Mouse (Mus musculus) liver, postnatal 0 days (tissue): Measurements from ENCODE around the gene Rps6ka4. TPM values are rescaled to one million over a fixed set of nuclear protein-coding genes. Genes with fewer than 3 reads are reported as not detected.
A peak's percentile ranks its signal among the peaks of the same experiment; 100 is the strongest.

Experiments used
- ATAC-seq: fragments of 200-750 bp; cut with Nextera tagmentation; 2 replicates; pipeline ENCODE4 v1.8.0; 2017; ENCODE audit warnings: mild to moderate bottlenecking, moderate library complexity
- DNase-seq: peaks from one replicate; pipeline ENCODE4 v3.0.0-alpha.2; 2016
- H3K27ac ChIP-seq: fragments of 300-500 bp; sonication (generic); 2 replicates; pipeline ENCODE4 v1.5.1; 2014; ENCODE audit warnings: antibody characterized with exemption, moderate library complexity, mild to moderate bottlenecking, low read depth
- H3K27me3 ChIP-seq: fragments of 300-500 bp; sonication (generic); 2 replicates; pipeline ENCODE4 v1.6.1; 2014; ENCODE audit warnings: low read length, control low read depth, mixed read lengths; ENCODE audit not compliant: insufficient read depth
- H3K36me3 ChIP-seq: fragments of 300-500 bp; sonication (generic); replicated peaks from 2 replicates; pipeline ENCODE4 v1.6.1; 2014; ENCODE audit warnings: mild to moderate bottlenecking, control low read depth, low read length, moderate library complexity, mixed read lengths; ENCODE audit not compliant: insufficient read depth
- H3K4me1 ChIP-seq: fragments of 300-500 bp; sonication (generic); 2 replicates; pipeline ENCODE4 v1.6.1; 2014; ENCODE audit warnings: antibody characterized with exemption, mild to moderate bottlenecking, control low read depth; ENCODE audit not compliant: insufficient read depth
- H3K4me2 ChIP-seq: fragments of 300-500 bp; sonication (generic); 2 replicates; pipeline ENCODE4 v1.6.1; 2014; ENCODE audit warnings: low read depth, mild to moderate bottlenecking, low read length, moderate library complexity, mixed read lengths
- H3K4me3 ChIP-seq: fragments of 300-500 bp; sonication (generic); 2 replicates; pipeline ENCODE4 v1.5.1; 2014; ENCODE audit warnings: low read depth, low read length
- H3K9ac ChIP-seq: fragments of 300-500 bp; sonication (generic); replicated peaks from 2 replicates; pipeline ENCODE4 v1.6.1; 2014; ENCODE audit warnings: mild to moderate bottlenecking, moderate library complexity
- H3K9me3 ChIP-seq: fragments of 300-500 bp; sonication (generic); 2 replicates; pipeline ENCODE4 v1.6.1; 2016; ENCODE audit warnings: mild to moderate bottlenecking, control low read depth, low read length, mixed read lengths
- CTCF ChIP-seq: sonication (generic); IDR thresholded peaks from 2 replicates; pipeline ENCODE4 v1.5.1; 2016; ENCODE audit warnings: antibody characterized with exemption, low read depth
- EP300 ChIP-seq: IDR thresholded peaks from 2 replicates; pipeline ENCODE4 v1.6.1; 2016; ENCODE audit warnings: antibody characterized with exemption, low read depth, mild to moderate bottlenecking
- WGBS: fragments of 180-500 bp; shearing (Covaris S2); extraction: QIAGEN DNeasy Blood & Tissue Kit; methylation state at CpG from one replicate; pipeline ENCODE4 v1.1.7; 2014; ENCODE audit not compliant: insufficient replicate concordance; 5-methylcytosine and 5-hydroxymethylcytosine counted together
- polyA plus RNA-seq: library from polyadenylated mRNA; unstranded; fragments of >200 nt; fragmentation: Nextera tagmentation; extraction: Ambion mirVana; gene quantifications from 2 replicates; pipeline ENCODE4 v1.2.1, GENCODE M21; 2015

Gene Rps6ka4
- polyA plus RNA-seq, 1 experiment from 2014 or later: 5.2 TPM

DNA sequence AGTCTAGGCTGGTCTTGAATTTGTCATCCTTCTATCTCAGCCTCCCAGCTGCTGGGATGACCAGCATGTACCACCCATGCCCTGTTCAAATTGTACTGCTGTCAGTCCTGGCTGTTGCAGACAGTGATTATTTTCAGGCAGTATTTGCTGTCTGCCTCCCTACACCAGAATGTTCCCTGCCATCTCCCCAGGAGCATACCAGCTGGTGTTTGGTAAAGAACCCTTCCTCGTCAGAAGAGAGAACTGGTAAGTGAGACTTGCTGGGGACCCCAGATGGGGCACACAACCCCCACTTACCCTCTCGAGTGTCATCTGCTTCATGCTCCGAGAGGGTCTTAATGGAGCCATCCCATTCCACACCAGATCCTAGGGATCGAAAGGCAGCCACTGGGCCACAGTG is 5.6 kb upstream of the Rps6ka4 start:
- H3K36me3 ChIP-seq: no peaks in the 10 kb centered on the region
- DNase-seq: no peak
- H3K4me1 ChIP-seq: peaks cover 2% of the 10 kb centered on the region; the same call in 1 of the 2 replicates
- no peak overlapping the region for H3K4me2 ChIP-seq
- WGBS: 80% methylated on average over 4 of the region's 4 CpGs
- H3K4me3 ChIP-seq: no peak overlapping the region
- no peak overlapping the region for H3K9ac ChIP-seq
- ATAC-seq: no peak
- peaks cover 12% of the 10 kb centered on the region; the same call in 1 of the 2 replicates for H3K27me3 ChIP-seq
- H3K9me3 ChIP-seq: no peaks in the 10 kb centered on the region
- no peak overlapping the region for H3K27ac ChIP-seq
- no peak for TF ChIP-seq EP300
- TF ChIP-seq CTCF: no peak

DNA sequence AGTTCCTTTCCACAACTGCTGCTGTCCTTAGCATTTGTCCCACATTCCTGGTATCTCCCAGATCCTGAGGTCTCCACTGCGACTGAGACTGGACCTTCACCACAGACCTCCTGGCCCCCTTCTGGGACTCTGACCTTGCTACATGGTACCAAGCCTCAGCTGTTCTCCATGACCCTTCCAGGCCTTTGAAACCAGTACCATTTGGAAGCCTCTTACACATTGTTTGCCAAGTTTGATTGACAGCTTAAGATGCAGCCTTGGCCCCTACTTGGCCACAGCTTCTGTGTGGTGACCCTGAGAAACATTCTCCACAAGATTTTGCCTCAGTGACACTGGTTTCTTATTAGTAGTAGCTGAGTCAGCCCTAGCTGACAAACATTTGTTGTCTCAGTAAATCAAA is 1.9 kb upstream of the Rps6ka4 start:
- DNase-seq: no peak

DNA sequence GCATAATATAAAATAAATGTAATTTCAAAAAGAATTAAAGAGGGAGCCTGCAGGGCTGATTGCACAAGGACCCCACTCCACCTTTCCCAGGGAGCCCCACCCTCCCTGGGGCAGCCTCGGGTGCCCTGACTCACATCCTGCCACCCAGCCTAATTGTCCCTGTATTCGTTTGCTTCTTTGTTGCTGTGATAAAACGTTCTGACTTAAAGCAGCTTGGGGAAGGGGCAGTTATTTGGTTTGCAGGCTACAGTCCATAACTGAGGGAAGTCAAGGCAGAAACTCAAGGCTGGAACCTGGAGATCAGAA is 809 bp upstream of the Rps6ka4 start:
- H3K4me1 ChIP-seq: peaks cover 18% of the 10 kb centered on the region
- no peak overlapping the region for H3K27ac ChIP-seq
- H3K9me3 ChIP-seq: no peaks in the 10 kb centered on the region
- WGBS: 15% methylated on average over 3 of the region's 3 CpGs
- 0 out of 2 replicates have a peak, but pooled peaks cover 3% of the 10 kb centered on the region for H3K36me3 ChIP-seq
- peaks cover 4% of the 10 kb centered on the region; the same call in 1 of the 2 replicates for H3K27me3 ChIP-seq
- H3K9ac ChIP-seq: no peak overlapping the region
- H3K4me3 ChIP-seq: no peak overlapping the region
- DNase-seq (no peak), ATAC-seq (no peak)
- TF ChIP-seq EP300 (no peak), CTCF (no peak)
- H3K4me2 ChIP-seq: no peak overlapping the region

More for the DNA sequence above, 1.9 kb upstream of the Rps6ka4 start:
- Histone ChIP-seq H3K36me3 (no peaks in the 10 kb centered on the region), H3K9ac (no peak overlapping the region), H3K27ac (no peak overlapping the region), H3K27me3 (peaks cover 9% of the 10 kb centered on the region; the same call in 1 of the 2 replicates), H3K4me2 (no peak overlapping the region), H3K4me3 (no peak overlapping the region), H3K9me3 (no peaks in the 10 kb centered on the region), H3K4me1 (peaks cover 18% of the 10 kb centered on the region)
- TF ChIP-seq CTCF (no peak), EP300 (no peak)
- no peak for ATAC-seq
- WGBS: 86% methylated on average over 1 of the region's 1 CpGs

DNA sequence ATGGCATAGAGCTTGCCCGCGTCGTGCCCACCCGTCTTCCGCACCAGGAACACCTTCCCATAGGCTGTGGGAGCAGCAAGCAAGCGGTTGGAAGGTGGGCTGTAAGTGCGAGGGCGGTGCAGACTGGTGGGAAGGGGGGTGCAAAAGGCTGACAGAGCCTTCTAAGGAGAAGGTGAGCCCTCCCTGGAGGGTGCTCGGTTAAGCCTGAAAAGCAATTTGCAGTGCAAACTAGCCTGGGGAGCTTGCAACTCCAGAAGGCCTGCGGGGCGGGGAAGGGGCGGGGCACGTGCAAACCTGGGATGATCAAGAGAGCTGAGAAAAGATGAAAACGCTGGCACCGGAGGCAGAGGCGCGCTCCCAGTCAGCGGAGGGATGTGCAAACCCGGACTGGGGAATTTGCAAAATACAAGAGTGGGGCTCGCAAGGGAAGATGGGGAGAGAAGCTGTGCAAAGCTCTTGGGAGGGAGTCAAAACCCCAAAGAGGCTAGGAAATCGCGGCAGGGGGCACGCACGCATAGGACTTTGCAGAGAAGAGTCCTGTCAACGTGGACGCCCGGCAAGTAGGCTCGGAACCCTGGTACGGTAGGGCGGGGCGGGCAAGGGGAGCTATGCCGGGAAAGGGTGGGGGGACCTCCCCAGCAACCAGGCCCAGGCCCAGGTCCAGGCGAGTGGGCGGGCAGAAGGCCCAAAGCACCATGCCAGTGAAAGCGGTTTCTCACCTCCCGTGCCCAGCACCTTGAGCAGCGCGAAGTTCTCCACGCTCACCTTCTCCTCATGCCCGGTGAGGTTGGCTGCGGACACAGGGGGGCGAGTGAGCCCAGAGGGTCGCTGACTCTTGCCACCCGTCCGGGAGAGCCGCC is 591 bp downstream of the Rps6ka4 start:
- DNase-seq: peak; percentile 51

DNA sequence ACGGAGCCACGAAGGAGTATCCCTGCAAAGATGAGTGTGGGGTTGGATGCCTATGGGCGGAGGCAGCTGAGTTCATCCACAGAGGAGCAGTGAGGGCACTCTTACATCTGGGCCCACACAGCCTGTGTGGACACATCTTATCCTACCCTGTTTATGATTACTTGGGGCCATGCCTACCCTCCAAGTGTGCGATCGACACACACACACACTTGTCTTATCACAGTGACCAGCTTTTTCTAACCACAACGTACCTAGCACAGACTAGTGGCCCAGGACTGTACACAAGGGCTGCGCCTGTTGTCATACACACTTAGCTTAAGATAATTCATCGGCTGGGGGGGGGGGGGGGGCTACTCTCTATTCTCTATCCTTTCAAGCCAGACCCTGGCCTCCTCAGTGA is 8.1 kb downstream of the Rps6ka4 start:
- Histone ChIP-seq H3K27me3 (peaks cover 27% of the 10 kb centered on the region), H3K9ac (no peak overlapping the region), H3K9me3 (no peaks in the 10 kb centered on the region), H3K27ac (no peak overlapping the region), H3K4me1 (no peaks in the 10 kb centered on the region; the same call in 1 of the 2 replicates), H3K36me3 (peaks cover 6% of the 10 kb centered on the region), H3K4me2 (no peak overlapping the region), H3K4me3 (no peak overlapping the region)
- ATAC-seq: peak; percentile 91
- TF ChIP-seq EP300 (peak; percentile 80; the same call in 1 of the 2 replicates), CTCF (no peak)
- no peak for DNase-seq
- WGBS: 65% methylated on average over 8 of the region's 8 CpGs

More for the DNA sequence above, 591 bp downstream of the Rps6ka4 start:
- H3K9ac ChIP-seq: peak overlapping the region; percentile 80
- 10% methylated on average over 46 of the region's 46 CpGs for WGBS
- ATAC-seq: peak; percentile 29
- H3K4me2 ChIP-seq: peak overlapping the region; percentile 99
- peaks cover 18% of the 10 kb centered on the region for H3K4me1 ChIP-seq
- peaks cover 4% of the 10 kb centered on the region; the same call in 1 of the 2 replicates for H3K27me3 ChIP-seq
- H3K36me3 ChIP-seq: peaks cover 3% of the 10 kb centered on the region; the same call in 1 of the 2 replicates
- no peaks in the 10 kb centered on the region for H3K9me3 ChIP-seq
- peak overlapping the region; percentile 72 for H3K4me3 ChIP-seq
- peak overlapping the region; percentile 34; the same call in 1 of the 2 replicates for H3K27ac ChIP-seq
- TF ChIP-seq EP300 (no peak), CTCF (no peak)

DNA sequence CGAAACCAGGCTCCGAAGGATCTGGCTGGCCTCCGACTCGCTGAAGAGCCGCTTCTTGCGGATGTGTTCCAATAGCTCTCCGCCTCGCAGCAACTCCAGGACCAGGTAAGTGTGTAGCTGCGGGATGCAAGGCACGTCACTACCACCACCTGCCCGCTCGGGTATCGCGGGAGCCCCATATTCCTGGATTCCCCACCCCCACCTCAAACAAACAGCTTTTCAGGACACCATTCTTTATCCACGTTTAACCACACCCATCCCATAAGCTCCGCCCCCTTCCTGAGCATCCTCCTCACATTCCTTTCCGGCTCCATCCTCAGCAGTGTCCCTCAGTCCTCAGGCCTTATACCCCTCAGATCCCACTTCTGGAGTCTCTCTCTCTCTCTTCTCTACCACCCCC is 9.1 kb downstream of the Rps6ka4 start:
- no peak overlapping the region for H3K4me3 ChIP-seq

More for the DNA sequence above, 9.1 kb downstream of the Rps6ka4 start:
- peaks cover 27% of the 10 kb centered on the region for H3K27me3 ChIP-seq
- H3K36me3 ChIP-seq: peaks cover 3% of the 10 kb centered on the region
- no peak for TF ChIP-seq EP300
- no peak for TF ChIP-seq CTCF
- no peak overlapping the region for H3K9ac ChIP-seq
- WGBS: 52% methylated on average over 17 of the region's 17 CpGs
- no peak overlapping the region for H3K27ac ChIP-seq
- no peak overlapping the region for H3K4me2 ChIP-seq
- H3K4me1 ChIP-seq: no peaks in the 10 kb centered on the region; the same call in 1 of the 2 replicates
- ATAC-seq (no peak), DNase-seq (no peak)
- H3K9me3 ChIP-seq: no peaks in the 10 kb centered on the region
